Mouse (Mus musculus): ENCODE measurements around the gene Rnf150. TPM values are rescaled to one million over a fixed set of nuclear protein-coding genes. Genes with fewer than 3 reads are reported as not detected.
"Not testable (repeated sequence)": the region's sequence is repeated elsewhere in the genome, so short reads cannot be mapped to it uniquely, and the experiment has no call there.

Rnf150 gene
- polyA plus RNA-seq, 1 experiment from 2014 or later = 2.7 TPM

DNA sequence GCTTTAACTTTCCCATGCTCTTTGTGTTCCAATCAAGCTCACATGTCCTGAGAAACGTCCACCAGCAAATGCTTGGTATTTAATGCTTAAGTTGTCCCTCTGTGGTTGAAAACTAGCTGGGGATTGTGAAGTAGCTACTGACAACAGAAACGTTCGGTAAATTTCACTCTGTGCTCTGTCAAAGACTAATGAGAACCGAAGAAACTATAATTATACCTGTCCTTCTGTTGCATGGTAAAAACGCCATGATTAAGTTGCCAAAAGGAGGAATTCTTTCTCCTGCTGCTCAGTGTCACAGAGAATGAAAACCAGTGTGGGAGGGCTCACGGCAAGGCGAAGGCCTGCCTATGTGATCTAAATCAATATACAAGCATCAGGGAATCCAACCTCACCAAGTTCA, 204.8 kb downstream of the Rnf150 start:
- no peaks in the 10 kb centered on the region for H3K4me1 ChIP-seq
- H3K9me3 ChIP-seq = no peaks in the 10 kb centered on the region
- WGBS = 78% methylated on average over 7 of the region's 7 CpGs
- ATAC-seq (replicated peaks) = no peak
- H3K36me3 ChIP-seq (replicated peaks) = no peaks in the 10 kb centered on the region
- no peak overlapping the region for H3K4me3 ChIP-seq
- H3K9ac ChIP-seq = no peak overlapping the region
- H3K27me3 ChIP-seq (replicated peaks) = no peaks in the 10 kb centered on the region
- no peak overlapping the region for H3K27ac ChIP-seq
- no peak overlapping the region for H3K4me2 ChIP-seq

DNA sequence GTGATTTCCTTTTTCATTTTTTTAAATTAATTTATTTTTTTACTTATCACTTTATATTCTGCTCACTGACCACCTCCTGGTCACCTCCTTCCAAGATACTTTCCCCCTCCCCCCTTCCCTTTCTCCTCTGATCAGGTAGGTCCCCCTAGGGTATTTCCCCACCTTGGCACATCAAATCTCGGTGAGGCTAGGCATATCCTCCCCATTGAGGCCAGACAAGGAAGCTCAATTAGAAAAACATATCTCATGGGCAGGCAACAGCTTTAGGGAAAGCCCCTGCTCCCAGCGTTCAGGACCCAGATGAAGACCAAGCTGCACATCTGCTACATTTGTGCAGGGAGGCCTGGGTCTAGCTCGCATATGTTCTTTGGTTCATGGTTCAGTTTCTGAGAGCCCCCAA, 211.1 kb downstream of the Rnf150 start:
- ATAC-seq (replicated peaks) = no peak
- no peaks in the 10 kb centered on the region for H3K36me3 ChIP-seq (replicated peaks)
- H3K9ac ChIP-seq = no peak overlapping the region
- WGBS = 87% methylated on average over 3 of the region's 3 CpGs
- H3K4me1 ChIP-seq = no peaks in the 10 kb centered on the region
- no peaks in the 10 kb centered on the region for H3K27me3 ChIP-seq (replicated peaks)
- no peak overlapping the region for H3K4me2 ChIP-seq
- no peak overlapping the region for H3K27ac ChIP-seq
- H3K4me3 ChIP-seq = no peak overlapping the region
- H3K9me3 ChIP-seq = peaks cover 6% of the 10 kb centered on the region; the same call in 1 of the 2 replicates

DNA sequence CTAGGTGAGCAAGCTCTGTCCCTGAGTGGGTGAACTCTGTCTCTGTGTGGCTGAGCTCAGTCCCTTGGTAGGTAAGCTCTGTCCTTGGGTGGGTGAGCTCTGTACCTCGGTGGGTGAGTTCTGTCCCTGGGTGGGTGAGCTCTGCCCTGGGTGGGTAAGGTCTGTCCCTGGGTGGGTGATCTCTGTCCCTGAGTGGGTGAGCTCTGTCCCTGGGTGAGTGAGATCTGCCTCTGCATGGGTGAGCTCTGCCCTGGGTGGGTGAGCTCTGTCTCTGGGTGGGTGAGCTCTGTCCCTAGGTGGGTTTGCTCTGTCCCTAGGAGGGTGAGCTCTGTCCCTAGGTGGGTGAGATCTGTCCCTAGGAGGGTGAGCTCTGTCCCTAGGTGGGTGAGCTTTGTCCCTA, 213.5 kb downstream of the Rnf150 start:
- ATAC-seq (replicated peaks) = no peak
- no peaks in the 10 kb centered on the region for H3K36me3 ChIP-seq (replicated peaks)

DNA sequence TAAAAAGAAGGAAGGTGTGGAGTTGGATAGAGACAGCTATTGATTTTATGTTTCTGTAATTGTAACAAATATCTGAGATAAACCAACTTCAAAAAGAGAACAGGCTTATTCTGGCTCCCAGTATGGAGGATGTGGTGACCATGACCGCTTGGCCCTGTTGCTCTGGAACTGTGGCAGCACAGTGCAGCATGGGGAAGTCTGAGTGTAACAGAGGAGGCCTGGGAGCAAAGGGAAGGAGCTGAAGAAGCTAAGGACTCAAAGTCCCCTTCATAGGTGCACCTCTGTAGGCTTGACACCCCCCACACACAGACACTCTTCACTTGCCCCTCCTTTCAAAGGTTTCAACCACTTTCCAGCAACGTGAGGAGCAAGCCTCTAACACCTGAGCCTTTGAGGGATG, 214.2 kb downstream of the Rnf150 start:
- Histone ChIP-seq H3K4me1 (no peaks in the 10 kb centered on the region; the same call in 1 of the 2 replicates), H3K36me3 (replicated peaks) (no peaks in the 10 kb centered on the region), H3K27ac (no peak overlapping the region), H3K9me3 (peaks cover 6% of the 10 kb centered on the region; the same call in 1 of the 2 replicates), H3K9ac (no peak overlapping the region), H3K4me2 (no peak overlapping the region), H3K4me3 (no peak overlapping the region), H3K27me3 (replicated peaks) (no peaks in the 10 kb centered on the region)
- WGBS = 77% methylated on average over 2 of the region's 2 CpGs
- ATAC-seq (replicated peaks) = no peak

More for the DNA sequence above, 213.5 kb downstream of the Rnf150 start:
- no peak overlapping the region for H3K9ac ChIP-seq
- H3K4me2 ChIP-seq = no peak overlapping the region
- peaks cover 6% of the 10 kb centered on the region; the same call in 1 of the 2 replicates for H3K9me3 ChIP-seq
- no peak overlapping the region for H3K4me3 ChIP-seq
- 100% methylated on average over 1 of the region's 1 CpGs for WGBS
- no peaks in the 10 kb centered on the region for H3K27me3 ChIP-seq (replicated peaks)
- no peak overlapping the region for H3K27ac ChIP-seq
- no peaks in the 10 kb centered on the region; the same call in 1 of the 2 replicates for H3K4me1 ChIP-seq

DNA sequence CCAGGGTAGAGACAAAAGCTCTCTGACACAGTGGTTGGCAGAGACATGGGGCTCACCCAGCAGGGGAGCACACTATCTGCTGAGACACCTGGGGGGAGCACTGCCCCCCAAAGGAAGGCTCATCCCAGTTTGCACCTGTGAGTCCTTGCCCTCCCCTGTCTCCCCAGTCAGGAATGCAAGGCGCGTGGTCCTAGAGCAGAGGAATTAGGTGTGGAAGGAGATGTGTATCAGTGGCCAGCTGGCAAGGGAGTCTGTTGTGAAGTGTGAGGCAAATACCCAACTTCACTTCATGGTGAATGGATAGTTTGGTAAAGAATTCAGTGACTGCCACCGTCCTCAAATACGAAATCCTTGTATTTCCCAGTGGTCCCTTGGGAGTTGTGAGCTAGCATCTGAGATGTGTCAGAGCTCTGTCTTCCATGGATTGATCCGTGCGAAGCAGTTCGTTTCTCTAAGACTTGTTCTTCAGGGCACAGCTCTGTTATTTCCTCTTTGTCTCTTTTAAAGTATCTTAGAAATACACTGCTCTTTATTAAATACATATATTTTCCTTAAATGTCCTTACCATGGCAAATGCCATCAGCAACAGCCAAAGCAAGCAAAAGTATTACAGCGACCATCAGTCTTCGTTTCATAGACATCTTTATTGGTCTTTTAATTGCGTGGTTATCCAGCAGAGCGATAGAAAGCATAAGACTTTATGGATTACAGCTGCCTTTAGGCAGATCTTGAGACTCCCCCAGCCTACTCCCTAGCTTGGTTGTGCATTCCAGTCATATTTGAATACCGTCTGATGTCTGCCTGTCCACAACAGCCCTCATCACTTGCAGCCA, 215.8 kb downstream of the Rnf150 start:
- H3K4me1 ChIP-seq = no peaks in the 10 kb centered on the region; the same call in 1 of the 2 replicates
- H3K27ac ChIP-seq = no peak overlapping the region
- no peak overlapping the region for H3K4me2 ChIP-seq
- no peak overlapping the region for H3K4me3 ChIP-seq
- peaks cover 6% of the 10 kb centered on the region; the same call in 1 of the 2 replicates for H3K9me3 ChIP-seq
- no peak for ATAC-seq (replicated peaks)
- no peak overlapping the region for H3K9ac ChIP-seq
- H3K36me3 ChIP-seq (replicated peaks) = no peaks in the 10 kb centered on the region
- H3K27me3 ChIP-seq (replicated peaks) = no peaks in the 10 kb centered on the region
- WGBS = 84% methylated on average over 12 of the region's 12 CpGs

DNA sequence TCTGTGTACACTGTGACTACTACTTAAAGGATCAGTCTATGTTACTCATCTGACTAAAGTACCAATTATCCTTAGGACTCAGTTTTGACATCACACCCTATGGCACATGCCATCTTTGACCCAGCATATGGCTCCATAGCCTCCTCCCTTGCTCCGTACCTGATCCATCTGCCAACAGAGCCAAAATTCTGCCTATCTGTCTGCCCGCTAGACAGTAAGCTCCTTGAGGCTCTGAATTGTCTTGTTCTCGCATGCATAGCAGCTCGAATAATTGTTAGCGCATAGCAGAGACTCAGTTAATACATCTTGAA, 216.3 kb downstream of the Rnf150 start:
- ATAC-seq (replicated peaks) = no peak
- H3K27ac ChIP-seq = no peak overlapping the region
- 92% methylated on average over 5 of the region's 5 CpGs for whole genome bisulfite sequencing
- H3K9ac ChIP-seq = no peak overlapping the region
- H3K9me3 ChIP-seq = peaks cover 6% of the 10 kb centered on the region; the same call in 1 of the 2 replicates
- no peaks in the 10 kb centered on the region for H3K27me3 ChIP-seq (replicated peaks)
- no peaks in the 10 kb centered on the region for H3K36me3 ChIP-seq (replicated peaks)
- no peak overlapping the region for H3K4me2 ChIP-seq
- no peak overlapping the region for H3K4me3 ChIP-seq
- H3K4me1 ChIP-seq = no peaks in the 10 kb centered on the region; the same call in 1 of the 2 replicates

DNA sequence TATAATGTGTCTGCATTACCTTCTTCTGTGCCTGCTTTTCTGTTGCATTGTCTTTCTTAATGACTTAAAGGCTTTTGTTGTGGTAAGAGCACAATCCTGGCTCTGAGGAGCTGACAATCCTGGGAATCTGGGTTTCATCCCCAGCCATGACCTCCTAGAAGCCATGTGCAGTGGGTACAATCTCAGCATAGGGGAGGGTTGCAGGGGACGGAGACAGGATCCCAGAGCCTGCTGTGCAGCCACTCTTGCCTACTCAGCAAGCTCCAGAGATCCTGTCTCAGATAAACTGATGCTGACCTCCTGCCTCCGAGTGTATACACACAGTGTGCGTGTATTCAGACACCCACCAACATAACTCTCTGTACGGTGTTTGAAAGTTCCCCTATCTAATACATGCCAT, 218.1 kb downstream of the Rnf150 start:
- Histone ChIP-seq H3K9me3 (no peaks in the 10 kb centered on the region), H3K9ac (no peak overlapping the region), H3K4me2 (no peak overlapping the region), H3K4me1 (no peaks in the 10 kb centered on the region; the same call in 1 of the 2 replicates), H3K27me3 (replicated peaks) (no peaks in the 10 kb centered on the region), H3K27ac (no peak overlapping the region), H3K36me3 (replicated peaks) (no peaks in the 10 kb centered on the region), H3K4me3 (no peak overlapping the region)
- WGBS = 71% methylated on average over 4 of the region's 4 CpGs
- no peak for ATAC-seq (replicated peaks)

DNA sequence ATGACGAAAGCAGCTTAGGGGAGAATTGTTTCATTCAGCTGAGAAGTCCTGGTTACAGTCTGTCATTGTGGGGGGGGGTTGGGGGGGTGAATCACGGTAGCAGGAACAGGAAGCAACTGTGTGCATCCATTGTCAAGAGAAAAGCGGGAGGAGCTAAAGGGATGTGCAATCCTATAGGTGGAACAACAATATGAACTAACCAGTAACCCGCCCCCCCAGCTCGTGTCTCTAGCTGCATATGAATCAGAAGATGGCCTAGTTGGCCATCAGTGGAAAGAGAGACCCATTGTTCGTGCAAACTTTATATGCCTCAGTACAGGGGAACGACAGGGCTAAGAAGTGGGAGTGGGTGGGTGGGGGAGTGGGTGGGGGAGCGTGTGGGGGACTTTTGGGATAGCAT, 218.7 kb downstream of the Rnf150 start:
- WGBS = 78% methylated on average over 8 of the region's 8 CpGs

DNA sequence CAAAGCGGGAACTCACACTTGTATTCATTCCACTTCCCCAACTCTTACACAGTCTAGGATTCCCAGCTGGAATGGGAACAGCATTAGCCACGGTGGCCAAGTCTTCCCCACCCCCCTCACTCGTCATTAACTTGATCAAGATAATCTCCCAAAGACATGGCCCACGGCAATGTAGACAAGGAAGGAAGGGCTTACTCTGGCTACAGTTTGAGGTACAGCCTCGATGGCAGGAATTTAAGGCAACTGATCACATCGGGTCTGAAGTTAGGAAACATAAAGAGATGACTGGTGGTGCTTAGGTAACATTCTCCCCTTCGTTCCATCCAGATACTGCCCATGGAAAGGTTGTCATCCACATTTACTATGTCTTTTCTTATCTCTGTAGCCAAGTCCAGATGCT, 219.1 kb downstream of the Rnf150 start:
- ATAC-seq (replicated peaks) = no peak
- H3K4me3 ChIP-seq = no peak overlapping the region
- H3K27ac ChIP-seq = no peak overlapping the region
- H3K36me3 ChIP-seq (replicated peaks) = no peaks in the 10 kb centered on the region
- H3K9me3 ChIP-seq = no peaks in the 10 kb centered on the region
- no peak overlapping the region for H3K9ac ChIP-seq
- 75% methylated on average over 7 of the region's 7 CpGs for WGBS
- H3K27me3 ChIP-seq (replicated peaks) = no peaks in the 10 kb centered on the region
- H3K4me2 ChIP-seq = no peak overlapping the region
- H3K4me1 ChIP-seq = no peaks in the 10 kb centered on the region; the same call in 1 of the 2 replicates

More for the DNA sequence above, 218.7 kb downstream of the Rnf150 start:
- not testable (repeated sequence) for H3K9me3 ChIP-seq; H3K27ac ChIP-seq; ATAC-seq (replicated peaks); H3K36me3 ChIP-seq (replicated peaks); H3K4me3 ChIP-seq; H3K4me1 ChIP-seq; H3K9ac ChIP-seq; H3K4me2 ChIP-seq; H3K27me3 ChIP-seq (replicated peaks)

DNA sequence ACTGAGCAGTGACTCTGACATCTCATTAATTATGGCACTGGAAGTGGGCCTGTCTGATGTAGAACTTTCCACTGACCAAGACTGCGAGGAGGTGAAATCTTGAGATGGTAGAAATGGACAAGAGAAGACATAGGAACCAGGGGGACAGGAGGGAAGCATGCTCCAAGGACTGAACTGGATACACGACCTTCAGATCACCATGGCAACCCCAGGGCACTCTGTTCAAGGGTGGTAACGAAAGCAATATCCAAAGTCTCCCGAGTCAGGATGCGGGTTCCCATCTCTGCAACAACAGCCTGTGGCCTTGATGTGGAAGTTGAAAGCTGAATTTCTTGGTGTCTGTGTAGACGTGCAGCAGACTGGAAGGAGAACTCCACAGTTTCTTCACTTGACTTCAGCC, 220.3 kb downstream of the Rnf150 start:
- Histone ChIP-seq H3K4me2 (no peak overlapping the region), H3K4me1 (no peaks in the 10 kb centered on the region; the same call in 1 of the 2 replicates), H3K4me3 (no peak overlapping the region), H3K36me3 (replicated peaks) (no peaks in the 10 kb centered on the region), H3K9me3 (no peaks in the 10 kb centered on the region), H3K27ac (no peak overlapping the region), H3K27me3 (replicated peaks) (no peaks in the 10 kb centered on the region), H3K9ac (no peak overlapping the region)
- ATAC-seq (replicated peaks) = no peak
- WGBS = 70% methylated on average over 6 of the region's 6 CpGs

DNA sequence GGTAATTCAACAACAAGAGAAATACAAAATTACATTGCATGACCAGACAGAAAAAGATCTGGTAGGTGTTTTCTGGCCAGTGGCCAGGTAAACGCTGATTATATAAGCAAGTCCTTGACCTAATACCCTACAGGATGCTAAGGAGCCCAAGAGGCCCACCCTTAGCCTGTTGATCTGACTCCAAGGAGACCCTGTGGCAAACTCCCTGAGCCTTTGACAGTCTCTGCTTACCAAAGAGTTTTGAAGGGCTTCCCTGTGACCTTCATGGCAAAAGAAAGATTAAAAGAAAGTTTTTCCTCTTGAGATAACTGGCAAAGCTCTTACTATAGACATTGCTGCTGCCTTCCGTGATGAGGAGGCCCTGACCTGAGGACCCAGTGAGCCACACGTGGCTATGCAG, 222.4 kb downstream of the Rnf150 start:
- H3K27me3 ChIP-seq (replicated peaks) = no peaks in the 10 kb centered on the region
- H3K27ac ChIP-seq = no peak overlapping the region
- no peak overlapping the region for H3K4me3 ChIP-seq
- no peaks in the 10 kb centered on the region for H3K9me3 ChIP-seq
- no peak overlapping the region for H3K4me2 ChIP-seq
- no peak for ATAC-seq (replicated peaks)
- WGBS = 72% methylated on average over 3 of the region's 3 CpGs
- H3K9ac ChIP-seq = no peak overlapping the region
- no peaks in the 10 kb centered on the region; the same call in 1 of the 2 replicates for H3K4me1 ChIP-seq
- H3K36me3 ChIP-seq (replicated peaks) = no peaks in the 10 kb centered on the region

DNA sequence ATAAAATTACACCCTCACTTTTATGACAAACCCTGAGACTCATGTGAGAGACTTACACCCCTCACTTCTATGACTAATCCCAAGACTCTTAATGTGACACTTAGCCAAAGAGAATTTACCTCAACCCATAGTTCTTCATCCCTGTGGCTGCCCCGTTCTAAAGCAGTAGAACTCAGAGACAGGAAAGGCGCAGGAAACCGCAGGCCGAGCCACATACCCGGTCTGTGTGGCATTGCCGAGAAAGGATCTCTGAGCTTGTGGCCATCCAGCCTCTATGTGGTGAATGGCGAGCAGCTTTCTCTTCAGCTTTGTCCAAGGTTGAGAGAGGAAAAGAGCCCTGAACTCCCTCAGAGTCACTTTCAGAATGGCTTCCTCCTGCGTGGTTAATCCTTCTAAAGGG, 223.5 kb downstream of the Rnf150 start:
- ATAC-seq (replicated peaks) = no peak
- WGBS = 89% methylated on average over 8 of the region's 8 CpGs
- Histone ChIP-seq H3K9ac (no peak overlapping the region), H3K27ac (no peak overlapping the region), H3K27me3 (replicated peaks) (no peaks in the 10 kb centered on the region), H3K9me3 (no peaks in the 10 kb centered on the region), H3K4me2 (no peak overlapping the region), H3K36me3 (replicated peaks) (no peaks in the 10 kb centered on the region), H3K4me1 (no peaks in the 10 kb centered on the region), H3K4me3 (no peak overlapping the region)

DNA sequence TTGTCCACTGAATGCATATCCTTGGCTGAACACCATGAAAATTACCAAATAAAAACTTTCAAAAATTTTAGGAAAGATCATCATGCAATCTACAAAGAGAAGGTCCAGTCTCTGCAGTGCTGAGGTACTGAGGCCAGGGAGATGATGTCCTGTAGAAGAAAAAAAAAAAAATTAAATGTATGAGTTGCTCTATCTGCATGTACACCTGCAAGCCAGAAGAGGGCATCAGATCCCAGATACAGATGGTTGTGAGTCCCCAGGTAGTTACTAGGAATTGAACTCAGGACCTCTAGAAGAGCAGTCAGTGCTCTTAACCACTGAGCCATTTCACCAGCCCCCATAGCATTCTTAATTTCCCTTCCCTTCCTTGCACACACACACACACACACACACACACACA, 224.4 kb downstream of the Rnf150 start:
- no peak overlapping the region for H3K4me3 ChIP-seq
- H3K4me2 ChIP-seq = no peak overlapping the region
- no peak overlapping the region for H3K27ac ChIP-seq
- H3K27me3 ChIP-seq (replicated peaks) = no peaks in the 10 kb centered on the region
- ATAC-seq (replicated peaks) = no peak
- H3K4me1 ChIP-seq = no peaks in the 10 kb centered on the region
- no peaks in the 10 kb centered on the region for H3K36me3 ChIP-seq (replicated peaks)
- H3K9me3 ChIP-seq = no peaks in the 10 kb centered on the region
- H3K9ac ChIP-seq = no peak overlapping the region

Measured in midbrain, embryonic 15.5 days (tissue).